Mouse (Mus musculus) cerebellum, adult 11 months (tissue): Measurements from ENCODE around the gene Ascc2.

Experiments used
- DNase-seq: peaks from one replicate; pipeline ENCODE4 v3.0.0; 2022

Gene Ascc2

DNA sequence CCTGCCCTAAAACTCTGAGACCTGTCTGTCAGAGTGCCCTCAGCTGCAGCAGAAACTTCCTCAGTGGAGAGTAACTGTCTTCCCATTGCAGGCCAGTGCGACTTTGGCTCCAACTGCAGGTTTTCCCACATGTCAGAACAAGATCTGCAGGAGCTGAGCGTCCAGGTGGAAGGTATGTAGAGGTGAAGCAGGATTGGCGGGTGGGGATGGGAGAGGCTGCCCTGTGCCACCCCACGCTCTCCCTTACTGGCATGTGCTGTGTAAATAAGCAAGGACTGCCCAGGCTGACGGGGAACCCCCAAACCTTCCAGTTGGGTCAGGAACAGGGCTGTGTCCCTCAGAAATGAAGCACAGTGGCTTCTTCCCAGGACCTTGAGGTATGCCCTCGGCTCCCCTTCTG, 92.5 kb downstream of the Ascc2 start:
- no peak for DNase-seq

DNA sequence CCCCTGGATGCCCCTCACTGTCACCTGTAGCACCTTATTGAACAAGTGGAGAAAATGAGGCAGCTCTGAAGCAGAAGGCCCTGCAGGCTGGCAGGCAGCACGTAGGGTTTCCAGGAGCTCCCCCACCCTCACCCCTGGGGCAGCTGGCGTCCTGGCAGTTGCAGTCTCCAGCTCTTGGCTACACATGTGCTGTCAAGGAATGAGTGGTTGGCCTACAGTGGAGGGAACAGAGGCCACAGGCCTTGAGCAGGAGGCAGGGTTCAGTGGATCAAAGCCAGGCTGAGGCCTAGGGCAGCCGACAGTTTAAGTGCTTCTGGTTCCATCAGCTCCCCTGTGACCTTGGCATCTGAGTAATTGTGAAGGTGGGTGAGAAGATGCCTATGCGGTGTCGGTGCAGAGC, 93.4 kb downstream of the Ascc2 start:
- DNase-seq: no peak

DNA sequence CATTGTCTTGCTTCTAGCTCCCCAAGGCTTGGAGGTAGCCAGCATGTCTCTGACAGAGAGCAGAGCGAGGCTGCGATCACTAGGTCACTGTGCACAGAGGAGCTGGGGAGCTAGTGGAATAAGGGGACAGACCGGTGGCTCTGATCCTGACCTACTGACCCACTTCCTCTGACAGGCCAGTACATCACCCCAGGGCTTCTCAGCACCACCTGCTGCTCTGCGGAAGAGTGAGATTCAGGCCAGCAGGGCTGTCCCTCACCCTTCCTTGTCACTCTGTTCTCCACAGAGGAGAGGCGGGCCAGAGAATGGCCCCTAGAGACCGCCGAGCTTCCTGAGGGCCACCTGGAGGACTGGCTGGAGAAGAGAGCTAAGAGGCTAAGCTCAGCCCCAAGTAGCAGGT, 94.2 kb downstream of the Ascc2 start:
- peak; percentile 33 for DNase-seq

- no peak for DNase-seq
Measured at GRCm38 (mm10) chr11:4734179-4734578, 96.6 kb downstream of the Ascc2 start.
